Mouse (Mus musculus) hindbrain, embryonic 10.5 days (tissue): ENCODE measurements at regions not wholly inside any gene's neighbourhood (a gene's known extent, or its start where the extent isn't known, plus 50 kb on each side); places are given as distances from the start of the nearest gene placed in this dataset.

Experiments
- DNase-seq: peaks from one replicate; pipeline ENCODE4 v3.0.0-alpha.2; 2017; ENCODE audit warnings: low spot score
- H3K27ac ChIP-seq: fragments of 300-500 bp; sonication (generic); 2 replicates; pipeline ENCODE4 v1.5.1; 2016; ENCODE audit warnings: mild to moderate bottlenecking, moderate library complexity
- H3K27me3 ChIP-seq: fragments of 300-500 bp; sonication (generic); 2 replicates; pipeline ENCODE4 v1.6.1; 2016; ENCODE audit warnings: mild to moderate bottlenecking; ENCODE audit not compliant: poor library complexity, insufficient read depth, severe bottlenecking
- H3K36me3 ChIP-seq: fragments of 300-500 bp; sonication (generic); 2 replicates; pipeline ENCODE4 v1.6.1; 2016; ENCODE audit warnings: mild to moderate bottlenecking, moderate library complexity
- H3K4me1 ChIP-seq: fragments of 300-500 bp; sonication (generic); replicated peaks from 2 replicates; pipeline ENCODE4 v1.6.1; 2016; ENCODE audit warnings: mild to moderate bottlenecking
- H3K4me3 ChIP-seq: fragments of 300-500 bp; sonication (generic); 2 replicates; pipeline ENCODE4 v1.5.1; 2016; ENCODE audit warnings: mild to moderate bottlenecking, moderate library complexity
- H3K9me3 ChIP-seq: fragments of 300-500 bp; sonication (generic); 2 replicates; pipeline ENCODE4 v1.6.1; 2016; ENCODE audit warnings: mild to moderate bottlenecking, moderate library complexity
- WGBS: fragments of 180-500 bp; shearing (Covaris S2); methylation state at CpG from one replicate; pipeline ENCODE4 v1.1.7; 2016; 5-methylcytosine and 5-hydroxymethylcytosine counted together

DNA sequence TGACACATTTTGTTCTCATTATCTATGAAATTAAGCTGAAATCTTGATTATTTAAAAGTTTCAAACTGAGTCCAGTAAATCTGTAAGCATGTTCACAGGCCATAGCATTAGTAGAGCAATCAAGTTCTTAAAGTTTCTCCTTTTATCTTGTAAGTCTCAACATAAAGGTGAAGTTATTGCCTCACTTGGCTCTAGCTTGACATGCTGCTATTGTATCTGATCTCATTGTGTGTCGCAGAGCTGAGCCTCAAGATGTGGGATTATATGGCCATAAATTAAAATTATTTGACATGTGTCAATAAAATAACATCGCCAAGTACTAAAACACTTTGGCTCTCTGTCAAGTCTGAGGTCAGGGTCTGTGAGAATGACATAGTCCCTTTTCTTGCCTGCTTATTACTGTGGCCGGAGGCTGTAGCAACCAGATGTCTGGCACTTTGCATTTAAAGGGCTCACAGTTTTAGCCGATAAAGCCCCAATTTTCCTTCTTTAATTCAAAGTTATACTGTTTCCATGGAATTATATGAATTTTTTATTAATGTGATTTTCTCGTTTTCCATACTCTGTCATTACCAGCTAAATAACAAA is 775.8 kb downstream of the A830018L16Rik start:
- H3K4me1 ChIP-seq, result no peaks in the 10 kb centered on the region
- DNase-seq, result no peak
- no peaks in the 10 kb centered on the region for H3K9me3 ChIP-seq
- no peaks in the 10 kb centered on the region for H3K27me3 ChIP-seq
- no peaks in the 10 kb centered on the region for H3K36me3 ChIP-seq
- H3K27ac ChIP-seq, result no peak overlapping the region
- H3K4me3 ChIP-seq, result no peak overlapping the region
- 87% methylated on average over 5 of the region's 5 CpGs for WGBS

GRCm38 (mm10) chr1:12192588-12192987 is 778.7 kb downstream of the A830018L16Rik start:
- DNase-seq, result no peak
- WGBS, result 90% methylated on average over 1 of the region's 1 CpGs
- H3K27me3 ChIP-seq, result no peaks in the 10 kb centered on the region
- no peak overlapping the region for H3K4me3 ChIP-seq
- H3K4me1 ChIP-seq, result no peaks in the 10 kb centered on the region
- H3K9me3 ChIP-seq, result no peaks in the 10 kb centered on the region
- no peaks in the 10 kb centered on the region for H3K36me3 ChIP-seq
- H3K27ac ChIP-seq, result no peak overlapping the region

GRCm38 (mm10) chr1:12231089-12231488 is 817.2 kb downstream of the A830018L16Rik start:
- Histone ChIP-seq H3K27me3 (no peaks in the 10 kb centered on the region), H3K27ac (no peak overlapping the region), H3K9me3 (no peaks in the 10 kb centered on the region), H3K36me3 (no peaks in the 10 kb centered on the region), H3K4me3 (no peak overlapping the region), H3K4me1 (no peaks in the 10 kb centered on the region)
- no peak for DNase-seq
- 74% methylated on average over 1 of the region's 1 CpGs for WGBS

GRCm38 (mm10) chr1:12242090-12242489 is 828.2 kb downstream of the A830018L16Rik start:
- no peak overlapping the region for H3K27ac ChIP-seq
- H3K4me3 ChIP-seq, result no peak overlapping the region
- H3K36me3 ChIP-seq, result no peaks in the 10 kb centered on the region
- no peak for DNase-seq
- no peaks in the 10 kb centered on the region for H3K4me1 ChIP-seq
- H3K27me3 ChIP-seq, result no peaks in the 10 kb centered on the region
- H3K9me3 ChIP-seq, result no peaks in the 10 kb centered on the region

- H3K4me3 ChIP-seq, result no peak overlapping the region
- H3K4me1 ChIP-seq, result no peaks in the 10 kb centered on the region
- no peaks in the 10 kb centered on the region for H3K9me3 ChIP-seq
- WGBS, result 92% methylated on average over 4 of the region's 4 CpGs
- H3K27ac ChIP-seq, result no peak overlapping the region
- no peak for DNase-seq
- no peaks in the 10 kb centered on the region for H3K27me3 ChIP-seq
- no peaks in the 10 kb centered on the region for H3K36me3 ChIP-seq
Measured at GRCm38 (mm10) chr1:12282493-12282892, 868.6 kb downstream of the A830018L16Rik start.

GRCm38 (mm10) chr1:12285551-12285950 is 871.6 kb downstream of the A830018L16Rik start:
- Histone ChIP-seq H3K27ac (no peak overlapping the region), H3K4me3 (no peak overlapping the region), H3K27me3 (no peaks in the 10 kb centered on the region), H3K36me3 (no peaks in the 10 kb centered on the region), H3K9me3 (no peaks in the 10 kb centered on the region), H3K4me1 (no peaks in the 10 kb centered on the region)
- WGBS, result 64% methylated on average over 6 of the region's 6 CpGs
- DNase-seq, result no peak

- WGBS, result 82% methylated on average over 3 of the region's 3 CpGs
- Histone ChIP-seq H3K4me3 (no peak overlapping the region), H3K27ac (no peak overlapping the region), H3K36me3 (no peaks in the 10 kb centered on the region), H3K9me3 (no peaks in the 10 kb centered on the region), H3K4me1 (no peaks in the 10 kb centered on the region), H3K27me3 (no peaks in the 10 kb centered on the region)
- DNase-seq, result no peak
Measured at GRCm38 (mm10) chr1:12286026-12286425, 872.1 kb downstream of the A830018L16Rik start.

DNA sequence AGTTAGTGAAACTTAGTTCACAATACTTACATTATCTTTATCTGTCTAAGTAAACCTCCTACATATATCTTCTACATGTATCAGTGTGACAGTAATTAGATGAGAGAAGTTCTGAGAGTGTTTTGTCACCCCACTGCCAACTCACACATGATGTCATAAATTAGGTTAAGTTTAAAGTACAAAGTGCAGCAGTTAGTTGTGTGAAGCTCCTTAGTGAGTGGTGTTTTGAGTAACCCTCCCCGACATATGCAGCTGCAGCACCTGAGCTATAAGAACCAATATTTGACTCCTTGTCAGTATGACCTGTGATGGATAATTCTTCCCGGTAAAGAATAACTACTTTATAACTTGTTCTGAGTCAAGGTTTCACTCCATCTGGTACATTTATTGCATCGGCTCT is 874.6 kb downstream of the A830018L16Rik start:
- DNase-seq, result no peak
- Histone ChIP-seq H3K27me3 (no peaks in the 10 kb centered on the region), H3K9me3 (no peaks in the 10 kb centered on the region), H3K4me1 (no peaks in the 10 kb centered on the region), H3K4me3 (no peak overlapping the region), H3K36me3 (no peaks in the 10 kb centered on the region), H3K27ac (no peak overlapping the region)
- 96% methylated on average over 3 of the region's 3 CpGs for WGBS

DNA sequence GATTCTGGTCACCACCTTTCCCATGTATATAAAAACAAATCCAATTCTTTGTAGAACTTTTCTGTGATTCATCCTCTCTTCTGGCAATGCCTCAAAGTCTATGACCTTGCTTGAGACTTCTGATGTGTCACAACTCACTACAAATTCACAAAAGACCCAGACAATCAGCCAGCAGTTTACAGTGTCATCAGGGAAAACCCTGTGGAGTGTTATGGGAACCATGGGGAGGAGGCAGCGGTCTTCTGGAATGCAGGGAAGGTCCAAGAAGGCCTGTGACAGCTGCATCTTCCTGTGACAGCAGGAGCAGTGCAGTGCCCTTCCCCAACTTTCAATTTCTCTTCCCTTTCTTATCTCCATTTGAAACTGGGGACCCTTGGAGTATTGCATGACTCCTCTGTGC is 877.9 kb downstream of the A830018L16Rik start:
- WGBS, result 39% methylated on average over 1 of the region's 1 CpGs
- H3K9me3 ChIP-seq, result no peaks in the 10 kb centered on the region
- no peaks in the 10 kb centered on the region for H3K36me3 ChIP-seq
- no peak for DNase-seq
- no peaks in the 10 kb centered on the region for H3K27me3 ChIP-seq
- no peak overlapping the region for H3K4me3 ChIP-seq
- no peaks in the 10 kb centered on the region for H3K4me1 ChIP-seq
- H3K27ac ChIP-seq, result no peak overlapping the region

- Histone ChIP-seq H3K27me3 (no peaks in the 10 kb centered on the region), H3K36me3 (no peaks in the 10 kb centered on the region), H3K4me3 (no peak overlapping the region), H3K4me1 (no peaks in the 10 kb centered on the region), H3K9me3 (no peaks in the 10 kb centered on the region), H3K27ac (no peak overlapping the region)
- no peak for DNase-seq
- 92% methylated on average over 2 of the region's 2 CpGs for WGBS
Measured at GRCm38 (mm10) chr1:12318029-12318428, 904.1 kb downstream of the A830018L16Rik start.

DNA sequence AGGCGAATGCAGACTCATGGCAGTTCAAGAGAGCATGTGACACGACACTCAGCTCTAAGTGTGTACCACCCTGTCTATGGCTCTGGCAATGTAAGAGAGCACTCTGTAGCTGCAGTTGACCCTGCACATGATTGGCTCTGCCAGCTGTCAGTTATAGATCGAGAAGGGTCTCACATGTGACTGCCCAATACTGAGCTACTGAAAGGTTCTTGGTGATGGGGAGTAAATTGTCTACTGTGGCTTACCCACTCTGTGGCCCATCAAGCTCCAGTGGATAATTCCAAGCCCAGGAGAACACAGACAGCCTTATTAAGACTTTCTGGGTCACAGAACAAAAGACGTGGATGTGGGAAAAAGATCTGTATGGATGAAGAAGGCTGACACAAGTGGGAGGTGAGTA is 920.3 kb downstream of the A830018L16Rik start:
- DNase-seq, result no peak
- Histone ChIP-seq H3K27me3 (no peaks in the 10 kb centered on the region), H3K9me3 (no peaks in the 10 kb centered on the region), H3K27ac (no peak overlapping the region), H3K4me1 (no peaks in the 10 kb centered on the region), H3K4me3 (no peak overlapping the region), H3K36me3 (no peaks in the 10 kb centered on the region)
- WGBS, result 86% methylated on average over 4 of the region's 4 CpGs

DNA sequence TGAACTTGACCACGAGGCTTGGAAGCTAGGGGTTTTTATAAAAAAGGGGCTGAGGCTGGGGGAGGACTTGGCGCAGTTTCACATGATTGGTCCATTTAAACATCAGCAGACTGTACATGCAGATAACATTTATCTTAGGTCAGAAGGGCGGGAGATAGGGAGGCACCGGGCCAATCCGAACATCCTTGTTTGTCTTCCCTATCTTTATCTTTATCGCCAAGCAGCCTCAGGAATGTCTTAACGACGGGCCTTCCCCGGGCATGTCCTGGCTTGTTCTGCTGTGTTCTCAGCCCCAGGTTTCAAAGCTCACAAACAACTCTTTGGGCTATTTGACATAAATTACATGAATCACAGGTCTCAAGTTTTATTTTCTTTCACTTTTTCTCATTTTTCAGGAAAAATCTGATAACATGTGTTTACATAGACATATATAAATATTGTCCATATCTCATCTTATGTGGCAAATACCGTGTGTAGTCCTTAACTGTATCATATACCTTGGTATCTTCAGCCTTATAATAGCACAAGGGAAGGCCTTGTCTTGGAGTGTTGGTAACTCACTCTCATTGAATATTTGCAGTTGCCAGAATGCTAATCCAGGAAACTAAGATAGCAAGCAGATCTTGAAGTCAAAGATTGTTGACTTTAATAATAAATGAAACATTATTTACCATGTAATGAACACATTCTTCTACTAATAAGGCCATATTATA is 931.0 kb downstream of the A830018L16Rik start:
- Histone ChIP-seq H3K36me3 (no peaks in the 10 kb centered on the region), H3K4me1 (no peaks in the 10 kb centered on the region), H3K9me3 (peaks cover 4% of the 10 kb centered on the region; the same call in 1 of the 2 replicates), H3K4me3 (no peak overlapping the region), H3K27ac (no peak overlapping the region), H3K27me3 (no peaks in the 10 kb centered on the region)
- no peak for DNase-seq
- 91% methylated on average over 10 of the region's 10 CpGs for WGBS

GRCm38 (mm10) chr1:12345439-12345819 is 931.5 kb downstream of the A830018L16Rik start:
- Histone ChIP-seq H3K27ac (no peak overlapping the region), H3K4me3 (no peak overlapping the region), H3K4me1 (no peaks in the 10 kb centered on the region), H3K36me3 (no peaks in the 10 kb centered on the region), H3K9me3 (peaks cover 4% of the 10 kb centered on the region; the same call in 1 of the 2 replicates), H3K27me3 (no peaks in the 10 kb centered on the region)
- WGBS, result 93% methylated on average over 3 of the region's 3 CpGs
- no peak for DNase-seq

- no peaks in the 10 kb centered on the region for H3K9me3 ChIP-seq
Measured at GRCm38 (mm10) chr1:12354531-12354930, 940.6 kb downstream of the A830018L16Rik start.

More at GRCm38 (mm10) chr1:12354531-12354930, 940.6 kb downstream of the A830018L16Rik start:
- Histone ChIP-seq H3K4me3 (no peak overlapping the region), H3K4me1 (no peaks in the 10 kb centered on the region), H3K27me3 (no peaks in the 10 kb centered on the region), H3K27ac (no peak overlapping the region), H3K36me3 (no peaks in the 10 kb centered on the region)
- no peak for DNase-seq
